Mouse (Mus musculus) layer of hippocampus, adult 8-10 months (tissue): ENCODE data around the gene Aurkaip1. TPM values are rescaled to one million over a fixed set of nuclear protein-coding genes. Genes with fewer than 3 reads are reported as not detected.
"Not testable (repeated sequence)": the region's sequence is repeated elsewhere in the genome, so short reads cannot be mapped to it uniquely, and the experiment has no call there.

Experiments used
- DNase-seq, 2 experiments: peaks; one replicate each; pipeline ENCODE4 v3.0.0; 2022; ENCODE audit warnings: low spot score in 2 of 2
- total RNA-seq, 4 experiments: library from RNA; stranded (reverse); gene quantifications; 2 replicates each; pipeline ENCODE4 v1.2.4; 2022

Gene Aurkaip1
- 100 to 1,000 TPM in 1 of 4 experiments, 10 to 100 TPM in 3; 95.2 to 103 (median 97.9) TPM for total RNA-seq

DNA sequence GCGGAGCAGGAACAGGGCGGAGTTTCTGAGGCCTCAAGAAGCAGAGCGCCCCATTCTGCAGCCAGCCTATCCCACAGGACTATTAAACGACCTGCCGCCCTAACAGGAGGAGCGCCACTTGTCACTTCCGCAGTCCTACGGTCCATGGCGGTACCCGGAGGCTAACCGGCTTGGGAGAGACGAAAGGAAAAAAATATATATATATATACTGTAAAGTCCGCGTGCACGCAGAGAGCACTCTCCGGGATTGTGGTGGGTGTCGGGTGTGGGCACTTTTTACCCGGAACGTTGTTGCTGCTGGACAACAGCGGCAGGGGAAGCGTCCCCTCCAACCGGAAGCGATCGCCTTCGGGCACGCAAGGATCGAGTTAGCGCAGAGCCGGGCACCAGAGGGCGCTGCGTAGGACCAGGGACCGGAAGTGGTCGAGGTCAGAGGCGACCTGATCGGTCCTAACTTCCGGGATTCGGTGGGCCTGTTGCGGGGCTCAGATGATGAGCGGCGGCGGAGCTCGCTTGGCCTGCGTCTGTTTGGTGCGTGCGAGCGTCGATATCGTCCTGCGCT is at the start of gene Aurkaip1:
TSS of gene Aurkaip1 (plus strand) at position 68 of the 562 bp plus-strand sequence.
- peak; percentile 91 to 95 for DNase-seq

DNA sequence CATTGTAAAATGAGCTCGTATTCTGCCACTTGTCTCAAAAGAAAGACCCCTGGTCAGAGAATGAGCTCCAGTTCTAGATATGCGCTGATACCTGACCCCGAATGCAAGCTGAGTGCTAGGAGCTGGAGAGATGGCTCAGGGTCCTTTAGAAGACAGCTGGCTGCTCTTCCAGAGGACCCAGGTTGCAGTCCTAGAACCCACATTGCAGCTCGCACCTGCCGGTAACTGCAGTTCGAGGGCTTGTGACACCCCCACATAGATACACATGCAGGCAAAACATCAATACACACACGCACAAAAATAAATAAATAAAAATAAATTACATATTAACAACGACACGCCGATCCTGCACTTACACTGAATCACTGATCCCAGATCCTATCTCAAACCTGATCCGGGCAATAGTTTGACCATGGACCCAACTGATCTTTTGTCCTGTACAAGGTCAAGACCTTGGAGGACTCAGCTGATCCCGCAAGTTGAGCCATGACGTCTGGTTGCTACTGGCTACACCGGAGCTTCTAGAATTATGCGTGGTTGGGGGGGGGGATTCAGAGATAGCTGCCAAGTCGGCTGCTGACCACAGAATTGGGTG is 47.5 kb upstream of the Aurkaip1 start:
- DNase-seq, result no peak

DNA sequence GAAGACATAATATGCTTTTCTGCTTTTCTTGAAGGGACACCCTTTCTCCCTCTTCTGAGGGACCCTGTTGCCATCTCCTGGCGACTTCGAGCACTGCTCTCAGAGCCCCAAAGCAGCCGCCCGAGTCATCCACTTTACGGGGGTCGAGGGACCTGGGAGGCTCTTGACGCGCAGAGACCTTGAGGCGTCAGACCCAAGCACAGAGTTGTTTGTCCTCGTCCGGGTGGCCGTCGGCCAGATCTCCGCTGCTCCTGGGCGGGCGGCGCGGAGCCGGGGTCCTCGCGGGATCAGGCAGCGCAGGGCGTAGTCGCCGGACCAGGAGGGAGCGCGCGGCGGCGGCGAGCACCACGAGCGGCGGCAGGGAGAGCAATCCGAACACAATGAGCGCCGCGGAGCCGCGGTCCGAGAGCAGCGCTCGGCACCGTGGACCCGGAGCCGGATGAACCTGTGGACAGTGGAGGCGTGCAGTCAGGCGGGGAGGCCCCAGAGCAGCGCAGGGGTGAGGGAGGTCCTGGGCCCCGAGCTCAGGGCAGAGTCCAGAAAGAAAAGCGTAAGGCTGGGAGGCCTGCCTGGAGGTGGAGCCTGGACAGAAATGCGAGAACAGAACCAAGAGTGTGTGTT is 46.9 kb upstream of the Aurkaip1 start:
- peak; percentile 68 to 72 for DNase-seq

- no peak for DNase-seq
Observed at GRCm38 (mm10) chr4:155785246-155785645, 45.8 kb upstream of the Aurkaip1 start.

DNA sequence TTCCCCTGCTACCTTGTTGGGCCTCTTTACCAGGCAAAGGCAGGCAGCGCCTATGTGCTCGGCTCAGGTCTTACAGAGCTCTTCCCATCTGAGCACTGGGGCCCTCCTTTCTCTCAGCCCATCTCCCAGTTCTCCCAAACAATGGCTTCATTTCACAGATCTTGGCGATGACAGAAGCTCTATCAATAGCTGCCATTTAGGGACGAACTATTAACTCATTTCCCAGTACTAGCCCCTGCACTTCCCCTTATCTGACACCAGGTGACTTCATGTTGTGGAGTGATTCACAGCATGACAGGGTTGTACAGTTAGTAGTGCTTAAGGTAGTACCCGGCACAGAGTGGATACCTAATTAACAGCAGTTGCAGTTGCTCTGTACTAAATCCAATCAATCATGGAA is 45.3 kb upstream of the Aurkaip1 start, which contains the start of gene Tmem88b:
TSS of gene Tmem88b (minus strand) at position 56 of the 400 bp plus-strand sequence.
- DNase-seq, result no peak

DNA sequence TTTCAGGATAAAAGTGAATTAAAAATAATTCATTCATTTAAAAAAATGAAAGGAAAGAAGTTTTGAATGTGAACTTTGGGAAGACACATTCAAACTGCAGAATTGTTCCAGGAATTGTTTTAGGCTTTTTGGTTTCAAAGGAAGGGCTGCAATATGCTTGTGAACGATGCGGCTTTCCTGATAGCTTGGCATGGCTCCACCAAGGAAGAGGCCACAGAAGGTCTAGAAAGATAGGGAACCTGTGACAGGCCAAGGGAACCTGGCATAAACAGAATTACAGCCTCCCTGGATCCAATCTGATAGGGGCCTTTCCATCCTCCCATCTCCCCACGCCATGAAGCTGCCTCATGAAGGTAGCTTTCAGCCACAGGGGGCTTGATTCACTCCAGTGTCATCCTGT is 42.8 kb upstream of the Aurkaip1 start:
- no peak for DNase-seq

GRCm38 (mm10) chr4:155788833-155789232 is 42.2 kb upstream of the Aurkaip1 start:
- not testable (repeated sequence) for DNase-seq

DNA sequence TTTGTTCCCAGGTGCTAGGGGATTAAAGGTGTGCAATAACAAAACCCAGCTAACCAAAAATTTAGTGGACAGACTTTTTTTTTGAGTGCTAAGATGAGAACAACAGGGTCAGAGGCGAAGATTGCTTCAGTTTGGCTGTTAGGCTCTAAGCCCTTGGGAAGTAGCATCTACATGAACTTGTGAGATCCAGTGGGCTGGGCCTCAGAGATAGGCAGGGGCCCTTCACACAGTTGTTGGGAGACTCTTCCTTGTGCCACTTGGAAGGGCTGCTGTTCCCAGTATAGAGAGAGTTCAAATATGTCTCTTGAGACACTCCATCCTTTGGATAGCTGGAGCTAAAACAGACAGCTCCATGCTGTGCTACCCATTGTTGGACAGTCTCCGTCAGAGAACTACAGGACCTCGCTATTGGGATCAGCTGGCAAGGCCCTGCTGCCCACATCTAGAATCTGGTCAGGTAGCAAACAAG is 41.0 kb upstream of the Aurkaip1 start, which contains the start of gene Ankrd65:
TSS of gene Ankrd65 (plus strand) at position 419 of the 469 bp plus-strand sequence.
- no peak for DNase-seq

- no peak for DNase-seq
Observed at GRCm38 (mm10) chr4:155790650-155791161, 40.4 kb upstream of the Aurkaip1 start.

DNA sequence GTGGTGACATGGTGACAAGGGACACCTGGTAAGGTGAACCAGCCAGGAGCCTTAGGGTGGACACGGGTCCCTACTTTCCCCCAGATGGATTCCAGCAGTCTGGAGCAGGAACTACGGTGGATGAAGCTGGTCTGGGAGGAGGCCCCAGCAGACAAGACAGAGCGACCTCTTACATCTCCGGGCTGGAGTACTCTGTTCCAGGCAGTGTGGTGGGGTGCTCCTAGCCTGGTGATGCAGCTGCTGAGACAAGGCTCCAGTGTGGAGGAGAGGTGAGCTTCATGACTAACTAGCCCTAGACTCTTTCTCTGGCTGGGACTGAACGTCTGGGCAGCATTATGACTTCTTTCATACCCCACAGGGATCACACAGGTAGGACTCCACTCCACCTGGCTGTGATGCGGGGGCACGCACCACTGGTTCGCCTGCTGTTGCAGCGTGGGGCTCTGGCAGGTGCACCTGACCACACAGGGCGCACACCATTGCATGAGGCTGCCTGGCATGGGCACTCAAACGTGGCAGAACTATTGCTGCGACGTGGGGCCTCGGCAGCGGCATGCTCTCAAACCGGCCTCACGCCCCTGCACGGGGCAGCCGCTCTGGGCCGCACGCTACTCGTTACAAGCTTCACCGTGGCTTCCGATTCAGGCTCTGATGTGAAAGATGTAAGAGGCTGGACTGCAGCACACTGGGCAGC is 39.7 kb upstream of the Aurkaip1 start:
- no peak for DNase-seq

GRCm38 (mm10) chr4:155793730-155794129 is 37.3 kb upstream of the Aurkaip1 start:
- DNase-seq, result no peak

GRCm38 (mm10) chr4:155802075-155802474 is 29.0 kb upstream of the Aurkaip1 start:
- DNase-seq, result no peak

GRCm38 (mm10) chr4:155802741-155803339 is 28.2 kb upstream of the Aurkaip1 start, which contains the start of gene Mrpl20:
TSS of gene Mrpl20 (plus strand) at chr4:155802878.
- DNase-seq, result no peak

DNA sequence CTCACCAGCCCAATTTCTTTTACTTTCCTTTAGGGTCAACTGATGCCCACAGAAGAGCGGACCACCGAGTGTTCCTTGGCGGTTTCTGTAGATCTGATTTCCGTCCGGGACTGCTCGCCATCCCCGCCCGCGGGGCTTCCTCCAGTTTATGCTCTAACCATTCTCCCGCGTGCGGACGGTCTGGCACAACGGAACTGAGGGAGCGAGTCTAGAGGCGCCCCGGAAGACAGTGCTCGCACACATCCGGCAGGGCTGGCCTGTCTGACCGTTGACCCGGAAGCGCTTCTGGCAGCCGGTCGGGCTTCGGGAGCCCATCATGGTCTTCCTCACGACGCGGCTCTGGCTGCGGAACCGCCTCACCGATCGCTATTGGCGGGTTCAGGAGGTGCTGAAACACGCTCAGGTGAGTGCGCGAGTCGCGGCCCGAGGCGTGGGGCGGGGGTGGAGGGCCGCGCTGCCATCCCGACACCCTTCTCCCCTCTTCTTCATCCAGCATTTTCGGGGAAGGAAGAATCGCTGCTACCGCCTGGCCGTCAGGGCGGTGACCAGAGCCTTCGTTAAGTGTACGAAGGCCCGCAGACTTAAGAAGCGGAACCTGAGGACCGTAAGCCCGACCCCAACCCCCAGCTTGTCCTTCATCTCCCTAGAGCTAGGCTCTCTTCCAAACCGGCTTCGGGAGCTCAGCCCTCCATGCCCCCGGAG is 27.6 kb upstream of the Aurkaip1 start:
- DNase-seq, result peak; percentile 90 to 95

GRCm38 (mm10) chr4:155807841-155808240 is 23.2 kb upstream of the Aurkaip1 start:
- no peak for DNase-seq

- DNase-seq, result peak; percentile 90 to 91
Observed at GRCm38 (mm10) chr4:155811929-155812664, 19.0 kb upstream of the Aurkaip1 start, which contains the start of gene Ccnl2. TSS of gene Ccnl2 (plus strand) at chr4:155812489.

GRCm38 (mm10) chr4:155812665-155813181 is 18.3 kb upstream of the Aurkaip1 start:
- no peak for DNase-seq

DNA sequence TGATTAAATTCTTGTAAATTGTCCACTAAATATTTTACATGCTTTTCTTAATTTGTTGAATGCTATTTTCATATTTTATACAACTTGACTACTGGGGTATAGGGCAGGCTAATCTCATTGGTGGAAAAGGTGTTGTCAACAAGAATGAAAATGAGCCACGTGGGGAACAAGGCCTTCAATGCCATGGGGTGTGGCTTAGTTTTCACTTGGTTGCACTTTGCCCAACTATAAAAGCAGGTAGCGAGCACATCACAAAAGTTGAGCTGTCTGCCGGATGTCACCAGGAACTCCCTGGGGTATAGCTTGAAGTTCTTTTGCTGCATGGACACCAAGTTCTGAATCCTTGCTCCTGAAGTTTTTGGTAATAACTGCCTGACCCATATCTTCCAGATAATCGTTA is 13.5 kb upstream of the Aurkaip1 start:
- no peak for DNase-seq

DNA sequence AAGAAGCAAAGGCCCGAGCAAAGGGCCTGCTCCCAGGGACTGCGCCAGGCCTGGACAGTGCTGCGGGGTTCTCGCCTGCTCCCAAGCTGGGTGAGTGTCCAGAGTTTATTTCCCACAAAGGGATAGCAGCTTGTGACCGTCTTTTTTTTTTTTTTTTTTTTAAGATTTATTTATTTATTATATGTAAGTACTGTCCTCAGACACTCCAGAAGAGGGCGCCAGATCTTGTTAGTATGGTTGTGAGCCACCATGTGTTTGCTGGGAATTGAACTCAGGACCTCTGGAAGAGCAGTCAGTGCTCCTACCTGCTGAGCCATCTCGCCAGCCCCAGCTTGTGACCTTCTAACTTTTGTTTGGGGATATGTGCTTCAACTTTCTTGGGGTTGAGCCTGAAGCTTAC is 10.0 kb upstream of the Aurkaip1 start:
- no peak for DNase-seq

DNA sequence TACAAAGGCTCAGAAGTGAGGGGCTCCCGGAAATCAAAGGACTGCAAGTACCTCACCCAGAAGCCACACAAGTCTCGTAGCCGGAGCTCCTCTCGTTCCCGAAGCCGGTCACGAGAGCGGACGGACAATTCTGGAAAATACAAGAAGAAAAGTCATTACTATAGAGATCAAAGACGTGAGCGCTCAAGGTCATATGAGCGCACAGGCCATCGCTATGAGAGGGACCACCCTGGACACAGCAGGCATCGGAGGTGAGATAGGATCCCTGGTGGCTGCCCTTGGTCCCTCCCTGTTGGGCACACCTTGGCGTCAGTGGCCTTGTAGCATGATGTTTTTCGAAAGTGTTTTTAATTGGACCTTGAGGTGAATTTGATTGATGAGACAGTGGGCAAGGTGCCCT is 7.6 kb upstream of the Aurkaip1 start:
- DNase-seq, result no peak
